Mouse (Mus musculus): ENCODE measurements around the gene Krtap11-1. TPM values are rescaled to one million over a fixed set of nuclear protein-coding genes. Genes with fewer than 3 reads are reported as not detected.

Gene Krtap11-1
- not detected in 4 replicates for total RNA-seq (2023; ENCODE audit: inconsistent age)

DNA sequence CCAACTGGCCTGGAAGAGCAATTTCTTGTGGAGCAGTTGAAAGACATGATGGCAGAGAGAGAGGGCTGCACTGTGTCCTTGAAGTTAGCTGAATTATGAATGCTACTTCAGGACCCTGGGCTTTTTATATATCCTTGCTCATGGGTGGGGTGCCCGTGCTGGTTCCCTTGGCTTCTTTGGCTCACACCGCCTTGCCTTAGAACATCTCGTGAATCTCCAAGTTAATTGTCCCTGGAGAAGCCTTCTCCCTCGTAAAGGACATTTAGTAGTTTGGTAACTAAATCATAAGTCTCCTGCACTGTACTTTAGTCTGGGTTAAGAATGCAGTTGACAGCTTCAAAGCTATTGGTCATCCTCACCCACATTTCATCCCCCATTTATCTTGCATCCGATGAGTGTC is at the start of gene Krtap11-1:
Gene Krtap11-1, minus strand, starts transcription at position 101 of the 400 bp plus-strand sequence.

Other genes starting within 250 kb of the Krtap11-1 start
- gene Krtap21-1, start 167.3 kb downstream of the Krtap11-1 start, total RNA-seq (2023; ENCODE audit: inconsistent age) = not detected in 4 replicates
- not detected in 4 replicates for gene Krtap6-2, start 151.1 kb downstream of the Krtap11-1 start, total RNA-seq (2023; ENCODE audit: inconsistent age)
- not detected in 4 replicates for gene Krtap8-1, start 83.2 kb downstream of the Krtap11-1 start, total RNA-seq (2023; ENCODE audit: inconsistent age)
- gene Krtap7-1, start 62.9 kb downstream of the Krtap11-1 start, total RNA-seq (2023; ENCODE audit: inconsistent age) = not detected in 4 replicates

All from B cell, adult (primary cell).